Mouse (Mus musculus) kidney, adult 18-20 months (tissue): ENCODE measurements around the gene Kank1.
A peak's percentile ranks its signal among the peaks of the same experiment; 100 is the strongest.
"Not testable (repeated sequence)": the region's sequence is repeated elsewhere in the genome, so short reads cannot be mapped to it uniquely, and the experiment has no call there.

Experiments
- DNase-seq: peaks from one replicate; pipeline ENCODE4 v3.0.0; 2021

The Kank1 gene

GRCm38 (mm10) chr19:25445054-25445453 lies 208.3 kb downstream of the Kank1 start:
- DNase-seq = peak; percentile 76

- DNase-seq = no peak
Measured at GRCm38 (mm10) chr19:25445842-25446241, 209.1 kb downstream of the Kank1 start.

- no peak for DNase-seq
Measured at GRCm38 (mm10) chr19:25446683-25447082, 209.9 kb downstream of the Kank1 start.

- no peak for DNase-seq
Measured at GRCm38 (mm10) chr19:25447373-25447772, 210.6 kb downstream of the Kank1 start.

GRCm38 (mm10) chr19:25450869-25451629 lies 214.3 kb downstream of the Kank1 start:
- DNase-seq = peak; percentile 53

- no peak for DNase-seq
Measured at GRCm38 (mm10) chr19:25453146-25453545, 216.4 kb downstream of the Kank1 start.

- no peak for DNase-seq
Measured at GRCm38 (mm10) chr19:25460760-25461159, 224.0 kb downstream of the Kank1 start.

- DNase-seq = no peak
Measured at GRCm38 (mm10) chr19:25461553-25462320, 225.0 kb downstream of the Kank1 start.

- DNase-seq = not testable (repeated sequence)
Measured at GRCm38 (mm10) chr19:25475806-25476205, 239.0 kb downstream of the Kank1 start.

GRCm38 (mm10) chr19:25479152-25479669 lies 242.4 kb downstream of the Kank1 start:
- no peak for DNase-seq

GRCm38 (mm10) chr19:25480820-25481219 lies 244.0 kb downstream of the Kank1 start:
- DNase-seq = no peak
